Mouse (Mus musculus) forebrain, embryonic 11.5 days (tissue): ENCODE data around the gene Kcna7. TPM values are rescaled to one million over a fixed set of nuclear protein-coding genes. Genes with fewer than 3 reads are reported as not detected.
"Not testable (repeated sequence)": the region's sequence is repeated elsewhere in the genome, so short reads cannot be mapped to it uniquely, and the experiment has no call there.

Source experiments
- ATAC-seq: fragments of 200-750 bp; cut with Nextera tagmentation; replicated peaks from 2 replicates; pipeline ENCODE4 v1.8.0; 2017; ENCODE audit warnings: moderate TSS enrichment; ENCODE audit not compliant: low FRiP score
- DNase-seq: peaks from one replicate; pipeline ENCODE4 v3.0.0-alpha.2; 2017; ENCODE audit warnings: low spot score
- H3K27ac ChIP-seq: fragments of 300-500 bp; sonication (generic); 2 replicates; pipeline ENCODE4 v1.5.1; 2014; ENCODE audit warnings: low read depth, low read length
- H3K27me3 ChIP-seq: fragments of 300-500 bp; sonication (generic); 2 replicates; pipeline ENCODE4 v1.6.1; 2014; ENCODE audit warnings: mild to moderate bottlenecking, low read length, mixed read lengths; ENCODE audit not compliant: control insufficient read depth, insufficient read depth
- H3K36me3 ChIP-seq: fragments of 300-500 bp; sonication (generic); 2 replicates; pipeline ENCODE4 v1.6.1; 2014; ENCODE audit warnings: mild to moderate bottlenecking, low read length, moderate library complexity, mixed read lengths; ENCODE audit not compliant: control insufficient read depth, insufficient read depth
- H3K4me1 ChIP-seq: fragments of 300-500 bp; sonication (generic); replicated peaks from 2 replicates; pipeline ENCODE4 v1.6.1; 2014; ENCODE audit warnings: low read length, mixed read lengths; ENCODE audit not compliant: control insufficient read depth, insufficient read depth
- H3K4me2 ChIP-seq: fragments of 300-500 bp; sonication (generic); 2 replicates; pipeline ENCODE4 v1.6.1; 2014; ENCODE audit warnings: low read depth, mild to moderate bottlenecking, low read length, moderate library complexity, mixed read lengths; ENCODE audit not compliant: severe bottlenecking
- H3K4me3 ChIP-seq: fragments of 300-500 bp; sonication (generic); 2 replicates; pipeline ENCODE4 v1.5.1; 2014; ENCODE audit warnings: low read depth, low read length
- H3K9ac ChIP-seq: fragments of 300-500 bp; sonication (generic); 2 replicates; pipeline ENCODE4 v1.6.1; 2014; ENCODE audit warnings: low read length
- H3K9me3 ChIP-seq: fragments of 300-500 bp; sonication (generic); 2 replicates; pipeline ENCODE4 v1.6.1; 2016; ENCODE audit warnings: low read length, mixed read lengths; ENCODE audit not compliant: control insufficient read depth
- WGBS: fragments of 180-500 bp; shearing (Covaris S2); extraction: QIAGEN DNeasy Blood & Tissue Kit; methylation state at CpG from one replicate; pipeline ENCODE4 v1.1.7; 2014; 5-methylcytosine and 5-hydroxymethylcytosine counted together
- polyA plus RNA-seq: library from polyadenylated mRNA; unstranded; fragments of >200 nt; fragmentation: Nextera tagmentation; extraction: Ambion mirVana; gene quantifications from 2 replicates; pipeline ENCODE4 v1.2.1, GENCODE M21; 2014

The Kcna7 gene
- polyA plus RNA-seq = not detected in 2 replicates

DNA sequence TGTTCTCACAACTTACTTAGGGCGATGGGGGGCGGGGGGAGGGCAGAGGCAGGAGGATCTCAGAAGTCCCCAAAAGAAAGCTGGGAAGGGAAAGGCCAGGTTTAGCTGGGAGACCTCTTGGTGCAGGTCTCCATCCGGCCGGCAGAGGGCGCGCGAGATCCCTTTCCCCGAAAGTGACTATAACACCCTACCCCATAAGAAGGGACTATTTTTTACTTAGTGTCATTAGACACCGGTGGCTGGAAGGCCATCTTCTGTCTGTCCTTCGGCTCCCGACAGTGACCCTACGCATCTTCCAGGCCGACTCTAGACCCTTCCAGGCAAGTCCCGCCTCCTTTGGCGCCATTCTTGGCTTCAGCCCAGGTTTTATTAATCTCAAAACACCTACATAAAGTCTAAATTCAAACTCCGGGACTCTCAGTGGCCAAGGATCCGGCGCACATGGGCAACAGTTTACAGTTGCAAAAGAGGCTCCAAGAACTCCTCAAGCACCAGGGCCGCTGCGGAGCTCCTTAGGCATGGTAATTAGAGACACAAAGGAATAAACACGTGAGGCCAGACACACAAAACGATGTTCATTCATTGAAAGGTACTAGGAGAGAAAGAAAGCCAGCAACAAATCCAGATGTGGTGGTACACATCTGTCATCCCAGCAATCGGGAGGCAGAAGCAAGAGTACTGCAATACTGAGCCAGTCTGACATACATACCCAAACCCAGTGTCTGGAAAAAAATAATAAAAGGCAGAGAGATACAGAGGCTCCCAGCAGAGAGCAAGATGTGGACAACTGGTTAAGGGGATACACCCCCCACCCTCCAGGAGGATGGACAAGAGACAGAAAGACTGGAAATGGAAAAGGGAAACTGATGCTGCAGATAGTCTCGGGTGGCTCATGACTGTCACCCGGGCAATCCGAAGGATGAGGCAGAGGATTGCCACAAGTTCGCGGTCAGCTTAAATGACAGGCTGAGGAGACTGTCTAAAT lies at the start of gene Kcna7:
Gene Kcna7, plus strand, starts transcription at position 563 of the 985 bp plus-strand sequence.
- H3K4me1 ChIP-seq = peaks cover 2% of the 10 kb centered on the region; the same call in 1 of the 2 replicates
- 13% methylated on average over 28 of the region's 28 CpGs for WGBS
- ATAC-seq = no peak; the same call in 1 of the 2 replicates
- H3K9ac ChIP-seq = no peak within 1 kb of the TSS; the same call in 1 of the 2 replicates
- H3K4me3 ChIP-seq = peak within 1 kb of the TSS; percentile 18
- H3K4me2 ChIP-seq = peak within 1 kb of the TSS; percentile 34; the same call in 1 of the 2 replicates
- peak; percentile 67 for DNase-seq
- no peak within 1 kb of the TSS for H3K27ac ChIP-seq
- H3K27me3 ChIP-seq = peaks cover 49% of the 10 kb centered on the region
- H3K36me3 ChIP-seq = no peaks in the 10 kb centered on the region
- no peaks in the 10 kb centered on the region for H3K9me3 ChIP-seq

DNA sequence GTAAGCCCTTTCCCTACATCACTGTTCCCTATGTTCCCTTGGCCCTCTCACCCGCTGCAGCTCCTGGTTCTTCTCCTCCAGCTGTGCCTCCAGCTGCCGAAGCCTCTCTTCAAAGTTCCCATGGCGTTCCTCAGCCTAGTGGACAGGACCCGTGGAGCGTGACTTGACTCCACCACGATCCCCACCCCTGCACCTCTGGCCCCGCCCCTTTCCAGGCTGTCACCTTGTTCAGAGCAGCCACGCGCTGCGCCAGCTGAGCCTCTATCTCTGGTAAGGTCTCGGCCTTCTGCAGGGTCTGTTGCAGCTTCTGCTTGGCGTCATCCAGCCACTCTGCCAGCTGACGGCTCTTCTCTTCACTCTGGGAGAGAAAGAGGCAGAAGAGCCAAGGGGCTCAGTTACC lies 49.4 kb upstream of the Kcna7 start:
- WGBS = 58% methylated on average over 13 of the region's 13 CpGs
- ATAC-seq = no peak
- H3K27me3 ChIP-seq = no peaks in the 10 kb centered on the region; the same call in 1 of the 2 replicates
- H3K27ac ChIP-seq = no peak overlapping the region
- H3K9ac ChIP-seq = no peak overlapping the region
- H3K4me2 ChIP-seq = no peak overlapping the region
- no peaks in the 10 kb centered on the region for H3K36me3 ChIP-seq
- H3K4me1 ChIP-seq = 0 out of 2 replicates have a peak, but pooled peaks cover under 1% of the 10 kb centered on the region
- H3K4me3 ChIP-seq = no peak overlapping the region
- no peaks in the 10 kb centered on the region for H3K9me3 ChIP-seq
- DNase-seq = no peak

DNA sequence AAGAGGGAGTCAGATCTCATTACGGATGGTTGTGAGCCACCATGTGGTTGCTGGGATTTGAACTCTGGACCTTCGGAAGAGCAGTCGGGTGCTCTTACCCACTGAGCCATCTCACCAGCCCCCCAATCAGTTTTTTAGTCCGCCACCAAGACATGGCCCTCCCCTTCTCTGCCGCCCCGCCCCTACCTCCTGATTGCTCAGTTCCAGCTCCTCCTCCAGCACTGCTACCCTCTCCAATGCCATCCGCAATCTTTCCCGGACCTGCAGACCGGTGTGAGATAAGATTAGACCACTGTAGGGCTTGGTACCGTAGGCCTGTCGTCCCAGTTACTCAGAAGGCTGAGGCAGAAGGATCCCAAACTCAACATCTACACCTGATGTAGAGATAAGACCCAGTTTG lies 46.4 kb upstream of the Kcna7 start:
- WGBS = 63% methylated on average over 10 of the region's 11 CpGs
- not testable (repeated sequence) for H3K4me1 ChIP-seq, H3K36me3 ChIP-seq, DNase-seq, H3K9ac ChIP-seq, H3K27me3 ChIP-seq, ATAC-seq, H3K4me3 ChIP-seq, H3K9me3 ChIP-seq, H3K4me2 ChIP-seq, H3K27ac ChIP-seq

- 0 out of 2 replicates have a peak, but pooled peaks cover 4% of the 10 kb centered on the region for H3K4me1 ChIP-seq
- ATAC-seq (peak; percentile 4; the same call in 1 of the 2 replicates), DNase-seq (no peak)
- peaks cover 6% of the 10 kb centered on the region; the same call in 1 of the 2 replicates for H3K27me3 ChIP-seq
- H3K4me2 ChIP-seq = no peak overlapping the region
- H3K4me3 ChIP-seq = peak overlapping the region; percentile 43; the same call in 1 of the 2 replicates
- no peak overlapping the region for H3K27ac ChIP-seq
- H3K9ac ChIP-seq = no peak overlapping the region
- no peaks in the 10 kb centered on the region for H3K36me3 ChIP-seq
- H3K9me3 ChIP-seq = no peaks in the 10 kb centered on the region
- 56% methylated on average over 18 of the region's 18 CpGs for WGBS
Observed at GRCm38 (mm10) chr7:45360404-45361125, 44.9 kb upstream of the Kcna7 start.

- peak overlapping the region; percentile 60 for H3K9ac ChIP-seq
- ATAC-seq (peak; percentile 90), DNase-seq (peak; percentile 92)
- WGBS = 2% methylated on average over 43 of the region's 43 CpGs
- H3K9me3 ChIP-seq = no peaks in the 10 kb centered on the region
- H3K4me1 ChIP-seq = 0 out of 2 replicates have a peak, but pooled peaks cover 6% of the 10 kb centered on the region
- H3K36me3 ChIP-seq = no peaks in the 10 kb centered on the region
- peak overlapping the region; percentile 73 for H3K4me2 ChIP-seq
- peaks cover 6% of the 10 kb centered on the region; the same call in 1 of the 2 replicates for H3K27me3 ChIP-seq
- H3K4me3 ChIP-seq = peak overlapping the region; percentile 43
- no peak overlapping the region for H3K27ac ChIP-seq
Observed at GRCm38 (mm10) chr7:45361243-45361804, 44.1 kb upstream of the Kcna7 start.

DNA sequence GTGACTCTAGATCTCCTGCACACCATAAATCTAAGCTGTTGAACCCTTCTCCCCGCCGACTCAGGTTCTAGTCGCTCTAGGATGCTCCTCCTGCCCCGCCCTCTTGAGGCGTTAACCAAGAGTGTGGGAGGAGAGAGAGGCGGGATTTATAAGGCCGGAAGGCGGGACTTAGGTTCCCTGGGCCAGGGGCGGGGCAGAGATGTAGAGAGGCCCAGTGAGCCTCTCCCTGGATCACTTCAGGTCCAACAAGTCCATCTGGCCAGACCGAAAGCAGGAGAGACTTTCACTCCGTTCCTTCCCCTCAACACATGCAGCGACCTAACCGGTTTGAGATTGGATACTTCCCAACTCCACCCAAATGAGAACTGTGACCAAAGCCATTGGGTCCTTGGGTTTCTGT lies 42.7 kb upstream of the Kcna7 start:
- 4% methylated on average over 13 of the region's 13 CpGs for WGBS
- DNase-seq (peak; percentile 76), ATAC-seq (no peak)
- Histone ChIP-seq H3K4me2 (no peak overlapping the region), H3K9me3 (no peaks in the 10 kb centered on the region), H3K27ac (no peak overlapping the region), H3K4me1 (peaks cover 8% of the 10 kb centered on the region; the same call in 1 of the 2 replicates), H3K9ac (no peak overlapping the region), H3K4me3 (no peak overlapping the region), H3K27me3 (peaks cover 6% of the 10 kb centered on the region; the same call in 1 of the 2 replicates), H3K36me3 (no peaks in the 10 kb centered on the region)

DNA sequence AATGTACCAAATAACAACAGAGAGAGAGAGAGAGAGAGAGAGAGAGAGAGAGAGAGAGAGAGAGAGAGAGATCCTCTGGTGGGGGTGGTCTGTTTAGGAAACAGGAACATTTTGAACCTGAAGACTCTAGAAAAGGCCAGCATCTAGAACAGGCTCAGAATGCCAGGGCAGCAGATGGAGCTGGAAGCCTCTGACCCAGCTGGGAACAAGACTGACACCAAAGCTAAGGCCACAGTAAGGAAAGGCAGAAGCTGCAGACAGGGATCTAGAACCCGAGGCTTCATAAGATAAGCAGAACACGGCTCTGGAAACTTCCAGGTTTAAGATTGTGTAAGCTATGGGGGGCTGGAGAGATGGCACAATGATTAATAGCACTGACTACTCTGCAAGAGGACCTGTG lies 41.5 kb upstream of the Kcna7 start:
- no peak overlapping the region for H3K9ac ChIP-seq
- peaks cover 12% of the 10 kb centered on the region; the same call in 1 of the 2 replicates for H3K4me1 ChIP-seq
- peak; percentile 41 for DNase-seq
- no peak overlapping the region for H3K4me3 ChIP-seq
- 97% methylated on average over 2 of the region's 2 CpGs for WGBS
- no peak overlapping the region for H3K27ac ChIP-seq
- peaks cover 15% of the 10 kb centered on the region for H3K27me3 ChIP-seq
- H3K9me3 ChIP-seq = no peaks in the 10 kb centered on the region
- H3K36me3 ChIP-seq = no peaks in the 10 kb centered on the region
- H3K4me2 ChIP-seq = no peak overlapping the region
- no peak for ATAC-seq
